Mouse (Mus musculus) C2C12 (cell line): ENCODE results near the gene Akirin1. TPM values are rescaled to one million over a fixed set of nuclear protein-coding genes. Genes with fewer than 3 reads are reported as not detected.

Experiments
- H3K27me3 ChIP-seq: one replicate; pipeline ENCODE4 v1.6.1; 2011; ENCODE audit not compliant: control insufficient read depth, insufficient read depth, insufficient read length
- H3K36me3 ChIP-seq: one replicate; pipeline ENCODE4 v1.6.1; 2011; ENCODE audit not compliant: control insufficient read depth, insufficient read depth
- H3K4me3 ChIP-seq: one replicate; pipeline ENCODE4 v1.5.1; 2011; ENCODE audit warnings: mild to moderate bottlenecking, control low read depth; ENCODE audit not compliant: poor library complexity, insufficient read depth, severe bottlenecking
- H3K79me2 ChIP-seq: one replicate; pipeline ENCODE4 v1.6.1; 2011; ENCODE audit not compliant: control insufficient read depth, insufficient read depth
- H3K79me3 ChIP-seq: one replicate; pipeline ENCODE4 v1.6.1; 2011; ENCODE audit warnings: low read depth, control low read depth
- H3ac ChIP-seq: one replicate; pipeline ENCODE3; 2011; ENCODE audit warnings: low read depth; ENCODE audit not compliant: control insufficient read depth, insufficient read length
- CEBPB ChIP-seq: IDR thresholded peaks from one replicate; pipeline ENCODE4 v1.6.1; 2011; ENCODE audit warnings: low read depth, mild to moderate bottlenecking, control low read depth, moderate library complexity
- CTCF ChIP-seq: IDR thresholded peaks from one replicate; pipeline ENCODE4 v1.5.1; 2011; ENCODE audit not compliant: control insufficient read depth, insufficient read depth, insufficient read length
- FOSL1 ChIP-seq: IDR thresholded peaks from one replicate; pipeline ENCODE4 v1.8.0; 2011; ENCODE audit warnings: mild to moderate bottlenecking, low read length; ENCODE audit not compliant: poor library complexity, insufficient read depth, severe bottlenecking
- MAX ChIP-seq: IDR thresholded peaks from one replicate; pipeline ENCODE4 v1.6.1; 2011; ENCODE audit warnings: mild to moderate bottlenecking, control low read depth
- MYOD1 ChIP-seq: IDR thresholded peaks from one replicate; pipeline ENCODE4 v1.6.1; 2011; ENCODE audit warnings: low read depth; ENCODE audit not compliant: control insufficient read depth, insufficient read length
- MYOG ChIP-seq: IDR thresholded peaks from one replicate; pipeline ENCODE4 v1.6.1; 2011; ENCODE audit not compliant: control insufficient read depth, insufficient read length; ENCODE audit errors: extremely low read depth
- USF1 ChIP-seq: IDR thresholded peaks from one replicate; pipeline ENCODE4 v1.6.1; 2011; ENCODE audit warnings: low read depth, mild to moderate bottlenecking, control low read depth, moderate library complexity
- polyA plus RNA-seq: library from polyadenylated mRNA; unstranded; fragments of >200 nt; fragmentation: generic; extraction: Trizol; gene quantifications from one replicate; pipeline ENCODE4 v1.2.1, GENCODE M21; 2012; ENCODE audit warnings: missing spikeins

The Akirin1 gene
- polyA plus RNA-seq, 1 experiment, result 21.8 TPM

GRCm38 (mm10) chr4:123717574-123718433 lies 32.3 kb downstream of the Akirin1 start, which contains the start of gene Ndufs5:
Gene Ndufs5, minus strand, starts transcription at chr4:123718202.
- Histone ChIP-seq H3K4me3 (peak within 1 kb of the TSS; percentile 86), H3K27me3 (no peaks in the 10 kb centered on the region), H3ac (peak within 1 kb of the TSS; percentile 92), H3K79me3 (peaks cover 9% of the 10 kb centered on the region), H3K79me2 (peaks cover 24% of the 10 kb centered on the region), H3K36me3 (peaks cover 20% of the 10 kb centered on the region)
- TF ChIP-seq USF1, result no peak
- no peak for TF ChIP-seq MYOG
- TF ChIP-seq FOSL1, result no peak
- TF ChIP-seq CTCF, result no peak
- no peak for TF ChIP-seq MAX
- TF ChIP-seq MYOD1, result no peak
- no peak for TF ChIP-seq CEBPB

DNA sequence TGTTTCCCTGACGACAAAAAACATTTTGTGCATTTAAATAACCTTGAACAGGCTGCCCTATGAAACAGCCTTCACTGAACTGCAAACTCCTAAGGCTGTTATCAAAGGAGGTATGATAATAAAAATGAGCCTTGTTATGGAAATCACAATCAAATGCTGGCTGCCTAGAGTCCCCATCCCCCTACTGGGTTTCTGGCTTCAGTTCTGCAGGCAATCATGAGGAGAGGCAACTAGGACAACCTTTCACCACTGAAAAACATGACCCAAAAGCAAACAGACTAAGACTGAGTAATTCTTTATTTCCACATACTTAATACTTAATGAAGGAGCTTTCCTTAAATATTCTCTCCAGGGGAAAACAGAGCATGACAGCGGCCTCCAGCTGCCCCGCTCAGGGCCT lies 37.7 kb downstream of the Akirin1 start:
- no peak overlapping the region for H3ac ChIP-seq
- TF ChIP-seq FOSL1, result no peak
- TF ChIP-seq CEBPB, result no peak
- TF ChIP-seq MAX, result no peak
- no peak for TF ChIP-seq USF1
- TF ChIP-seq CTCF, result no peak
- TF ChIP-seq MYOD1, result no peak
- no peak for TF ChIP-seq MYOG
- peaks cover 5% of the 10 kb centered on the region for H3K79me3 ChIP-seq

DNA sequence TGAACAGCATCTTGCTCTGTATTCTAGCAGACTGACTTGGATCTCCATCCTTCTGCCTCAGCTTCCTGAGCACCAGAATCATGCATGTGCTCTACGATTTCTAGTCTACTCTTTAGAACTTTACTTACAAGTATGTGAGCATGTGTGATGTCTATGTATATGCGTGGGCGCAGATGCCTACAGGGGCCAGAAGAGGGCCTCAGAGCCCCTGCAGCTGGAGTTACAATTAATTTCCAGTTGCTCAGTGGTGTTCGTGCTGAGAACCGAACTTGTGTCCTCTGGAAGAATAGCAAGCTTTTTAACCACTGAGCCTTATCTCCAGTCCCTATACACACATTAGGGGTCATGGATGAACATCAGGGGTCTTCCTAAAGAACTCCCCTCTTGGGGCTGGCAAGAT lies 42.8 kb downstream of the Akirin1 start:
- Histone ChIP-seq H3K4me3 (no peak overlapping the region), H3K27me3 (peaks cover 4% of the 10 kb centered on the region), H3K79me3 (no peaks in the 10 kb centered on the region), H3K36me3 (peaks cover 4% of the 10 kb centered on the region), H3K79me2 (no peaks in the 10 kb centered on the region), H3ac (no peak overlapping the region)
- TF ChIP-seq CTCF, result no peak
- TF ChIP-seq MYOG, result no peak
- TF ChIP-seq USF1, result no peak
- no peak for TF ChIP-seq CEBPB
- no peak for TF ChIP-seq MAX
- no peak for TF ChIP-seq MYOD1
- no peak for TF ChIP-seq FOSL1

More for the DNA sequence above, 37.7 kb downstream of the Akirin1 start:
- H3K36me3 ChIP-seq, result peaks cover 27% of the 10 kb centered on the region
- no peaks in the 10 kb centered on the region for H3K27me3 ChIP-seq
- no peak overlapping the region for H3K4me3 ChIP-seq
- peaks cover 19% of the 10 kb centered on the region for H3K79me2 ChIP-seq

DNA sequence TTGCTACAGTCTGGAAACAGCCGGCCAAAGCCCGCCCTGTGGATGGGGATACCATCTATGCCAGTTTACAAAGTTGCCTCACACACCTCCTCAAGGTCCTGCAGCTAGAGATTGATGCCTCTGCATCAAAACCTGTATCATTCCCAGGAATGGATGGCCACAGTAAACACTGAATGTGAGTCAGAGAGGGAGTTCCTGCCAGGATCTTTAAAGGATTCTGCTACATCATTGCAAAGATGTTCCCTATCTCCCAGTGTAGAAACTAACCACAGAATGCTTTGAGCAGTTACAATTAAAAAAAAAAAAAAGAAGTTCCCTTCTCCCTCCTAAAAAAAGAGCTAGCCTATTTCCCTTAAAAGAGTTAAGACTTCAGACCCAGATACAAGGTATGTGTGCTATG lies 44.8 kb downstream of the Akirin1 start:
- TF ChIP-seq USF1 (no peak), CEBPB (no peak), MYOG (no peak), FOSL1 (no peak), MYOD1 (no peak), MAX (no peak), CTCF (no peak)
- no peak overlapping the region for H3ac ChIP-seq
- H3K79me3 ChIP-seq, result no peaks in the 10 kb centered on the region
- H3K27me3 ChIP-seq, result peaks cover 4% of the 10 kb centered on the region
- no peaks in the 10 kb centered on the region for H3K79me2 ChIP-seq
- H3K36me3 ChIP-seq, result no peaks in the 10 kb centered on the region
- H3K4me3 ChIP-seq, result no peak overlapping the region

- Histone ChIP-seq H3K79me2 (no peaks in the 10 kb centered on the region), H3K36me3 (no peaks in the 10 kb centered on the region), H3K27me3 (peaks cover 4% of the 10 kb centered on the region), H3ac (no peak overlapping the region), H3K79me3 (no peaks in the 10 kb centered on the region), H3K4me3 (no peak overlapping the region)
- TF ChIP-seq MYOD1, result no peak
- TF ChIP-seq CEBPB, result no peak
- no peak for TF ChIP-seq MYOG
- no peak for TF ChIP-seq FOSL1
Measured at GRCm38 (mm10) chr4:123693384-123693783, 56.8 kb downstream of the Akirin1 start.
